16 mouse cellular contexts compared by ENCODE assay signal in the genomic region with DNA sequence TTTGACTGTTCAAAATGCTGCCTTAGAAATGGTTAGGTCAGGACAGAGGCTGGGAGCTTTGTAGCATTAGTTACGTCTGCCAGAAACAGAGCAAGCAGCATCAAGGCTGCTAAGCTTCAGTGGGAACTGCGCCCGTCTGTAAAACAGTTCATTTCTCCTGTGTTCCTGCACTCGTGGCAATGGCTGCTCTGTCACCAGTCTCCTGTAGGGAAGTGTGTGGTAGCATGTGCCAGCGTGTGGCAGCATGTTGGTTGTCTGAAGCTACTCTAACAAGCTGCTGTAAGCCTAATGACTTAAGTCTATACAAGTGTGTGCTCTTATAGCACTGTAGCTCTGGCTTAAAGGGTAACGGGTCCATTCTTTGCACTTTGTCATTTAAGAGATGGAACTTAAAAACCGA.
DNase-seq lines count a peak whose midpoint lies in the region; TF ChIP-seq lines count a peak whose summit lies in the region.
"Had no signal": no experiment of that assay in that cellular context is flagged by ENCODE, and none has a peak within 500 bp of the region (broad histone marks: within the 10 kb centered on the region; RNA-seq: fewer than 3 reads in every experiment).

No protein-coding gene starts in this region.

- H3K4me3 ChIP-seq in lung, adult 2 months (replicated peaks; ENCODE audit: extremely low read depth, low read depth, low read length): no peak overlapping the region
- H3K4me3 ChIP-seq: embryonic facial prominence, embryonic 10.5 days; embryonic facial prominence, embryonic 12.5 days; forebrain, embryonic 13.5 days had no signal

- DNase-seq in cerebellum, postnatal 14 days: peak; percentile 14 to 17
- no peak for DNase-seq in cerebellum, adult 18-20 months
- peak; percentile 64 for DNase-seq in heart, adult 11 months
- no peak for DNase-seq in heart, adult 8-10 months (ENCODE audit: low spot score)
- peak; percentile 20 for DNase-seq in brain, embryonic 14.5 days (ENCODE audit: low read depth)
- no peak for DNase-seq in lung, adult 2 months
- DNase-seq: adrenal gland, adult 2 months; adrenal gland, postnatal 10 days; adrenal gland, postnatal 25 days; cerebellum, adult 11 months; cerebellum, adult 2 months; cerebellum, adult 9-10 months; cerebellum, postnatal 25 days had no signal

- TF ChIP-seq CTCF in brain, embryonic 14.5 days (IDR thresholded peaks at IDR 0.05; ENCODE audit: borderline replicate concordance, extremely low read depth, insufficient read depth, insufficient read length): no peak
- no peak for TF ChIP-seq CTCF in lung, adult 2 months (IDR thresholded peaks at IDR 0.05; ENCODE audit: insufficient read depth, low read length)

- no peak for TF ChIP-seq POLR2A in brain, embryonic 14.5 days (IDR thresholded peaks at IDR 0.05; ENCODE audit: borderline replicate concordance, extremely low read depth, insufficient read depth, insufficient read length, poor library complexity, severe bottlenecking)
- no peak for TF ChIP-seq POLR2A in lung, adult 2 months (IDR thresholded peaks at IDR 0.05; ENCODE audit: borderline replicate concordance, extremely low read depth, low read depth, low read length)

- 70% methylated on average over 7 of the region's 7 CpGs for WGBS in lung, adult 2 months

- H3K4me1 ChIP-seq in lung, adult 2 months (ENCODE audit: control insufficient read depth, insufficient read depth, low read length): no peaks in the 10 kb centered on the region
- H3K4me1 ChIP-seq: embryonic facial prominence, embryonic 10.5 days; embryonic facial prominence, embryonic 12.5 days; forebrain, embryonic 13.5 days had no signal

Comparison
In these comparisons a context has a peak if more than half of its experiments do, and no peak if none do; other contexts are left out.
1. DNase-seq: peak in cerebellum, postnatal 14 days (2 of 2), heart, adult 11 months (single experiment) and brain, embryonic 14.5 days (single experiment); none in cerebellum, adult 18-20 months (0 of 2), heart, adult 8-10 months (single experiment) and lung, adult 2 months (single experiment).